Mouse (Mus musculus) hindbrain, embryonic 12.5 days (tissue): ENCODE measurements around the gene Hpd. TPM values are rescaled to one million over a fixed set of nuclear protein-coding genes. Genes with fewer than 3 reads are reported as not detected.

Experiments
- ATAC-seq: fragments of 200-750 bp; cut with Nextera tagmentation; 2 replicates; pipeline ENCODE4 v1.8.0; 2017; ENCODE audit warnings: moderate TSS enrichment; ENCODE audit not compliant: low FRiP score
- H3K27ac ChIP-seq: fragments of 300-500 bp; sonication (generic); 2 replicates; pipeline ENCODE4 v1.5.1; 2016; ENCODE audit warnings: mild to moderate bottlenecking
- H3K27me3 ChIP-seq: fragments of 300-500 bp; sonication (generic); 2 replicates; pipeline ENCODE4 v1.6.1; 2016; ENCODE audit warnings: mild to moderate bottlenecking
- H3K36me3 ChIP-seq: fragments of 300-500 bp; sonication (generic); 2 replicates; pipeline ENCODE4 v1.6.1; 2016; ENCODE audit warnings: mild to moderate bottlenecking
- H3K4me1 ChIP-seq: fragments of 300-500 bp; sonication (generic); 2 replicates; pipeline ENCODE4 v1.6.1; 2016
- H3K4me2 ChIP-seq: fragments of 300-500 bp; sonication (generic); replicated peaks from 2 replicates; pipeline ENCODE4 v1.6.1; 2016; ENCODE audit warnings: mild to moderate bottlenecking
- H3K4me3 ChIP-seq: fragments of 300-500 bp; sonication (generic); 2 replicates; pipeline ENCODE4 v1.5.1; 2016; ENCODE audit warnings: mild to moderate bottlenecking
- H3K9ac ChIP-seq: fragments of 300-500 bp; sonication (generic); 2 replicates; pipeline ENCODE4 v1.6.1; 2016; ENCODE audit warnings: mild to moderate bottlenecking, moderate library complexity
- H3K9me3 ChIP-seq: fragments of 300-500 bp; sonication (generic); replicated peaks from 2 replicates; pipeline ENCODE4 v1.6.1; 2016; ENCODE audit warnings: mild to moderate bottlenecking
- WGBS: fragments of 180-500 bp; shearing (Covaris S2); methylation state at CpG from one replicate; pipeline ENCODE4 v1.1.7; 2016; 5-methylcytosine and 5-hydroxymethylcytosine counted together
- polyA plus RNA-seq: library from polyadenylated mRNA; unstranded; fragments of >200 nt; fragmentation: Nextera tagmentation; extraction: Ambion mirVana; gene quantifications from 2 replicates; pipeline ENCODE4 v1.2.1, GENCODE M21; 2016

Gene Hpd
- polyA plus RNA-seq, 1 experiment from 2014 or later, result not detected

- under 1% methylated on average over 24 of the region's 24 CpGs for WGBS
- no peaks in the 10 kb centered on the region for H3K27me3 ChIP-seq
- peaks cover 40% of the 10 kb centered on the region for H3K4me1 ChIP-seq
- H3K36me3 ChIP-seq, result peaks cover 23% of the 10 kb centered on the region
- H3K4me3 ChIP-seq, result peak overlapping the region; percentile 98
- H3K27ac ChIP-seq, result peak overlapping the region; percentile 100
- ATAC-seq, result no peak
- peak overlapping the region; percentile 100 for H3K4me2 ChIP-seq
- peak overlapping the region; percentile 100 for H3K9ac ChIP-seq
- no peaks in the 10 kb centered on the region for H3K9me3 ChIP-seq
These were observed 39.1 kb downstream of the Hpd start for GRCm38 (mm10) chr5:123143251-123143970.

- Histone ChIP-seq H3K4me3 (peak within 1 kb of the TSS; percentile 98), H3K27ac (peak within 1 kb of the TSS; percentile 100), H3K9ac (peak within 1 kb of the TSS; percentile 100), H3K27me3 (no peaks in the 10 kb centered on the region), H3K4me1 (peaks cover 41% of the 10 kb centered on the region), H3K4me2 (peak within 1 kb of the TSS; percentile 100), H3K36me3 (peaks cover 14% of the 10 kb centered on the region), H3K9me3 (no peaks in the 10 kb centered on the region)
- 0 out of 2 replicates have a peak, but pooled peaks have one; percentile 14 for ATAC-seq
- under 1% methylated on average over 76 of the region's 103 CpGs for WGBS
These were observed 40.1 kb downstream of the Hpd start, which contains the start of gene Setd1b for GRCm38 (mm10) chr5:123142161-123143157. Gene Setd1b, plus strand, starts transcription at chr5:123142193.

- peak; percentile 33; the same call in 1 of the 2 replicates for ATAC-seq
- Histone ChIP-seq H3K4me3 (peak overlapping the region; percentile 98), H3K27ac (peak overlapping the region; percentile 100), H3K9me3 (no peaks in the 10 kb centered on the region), H3K36me3 (peaks cover 14% of the 10 kb centered on the region), H3K9ac (peak overlapping the region; percentile 100), H3K4me2 (peak overlapping the region; percentile 100), H3K4me1 (peaks cover 49% of the 10 kb centered on the region), H3K27me3 (no peaks in the 10 kb centered on the region)
- under 1% methylated on average over 30 of the region's 38 CpGs for WGBS
These were observed 40.9 kb downstream of the Hpd start for GRCm38 (mm10) chr5:123141555-123142160.

GRCm38 (mm10) chr5:123140694-123141554 lies 41.6 kb downstream of the Hpd start:
- Histone ChIP-seq H3K9me3 (no peaks in the 10 kb centered on the region), H3K27me3 (no peaks in the 10 kb centered on the region), H3K4me1 (peaks cover 49% of the 10 kb centered on the region), H3K4me2 (peak overlapping the region; percentile 100), H3K36me3 (0 out of 2 replicates have a peak, but pooled peaks cover 8% of the 10 kb centered on the region), H3K9ac (peak overlapping the region; percentile 100), H3K4me3 (peak overlapping the region; percentile 98), H3K27ac (peak overlapping the region; percentile 100)
- WGBS, result 0% methylated on average over 31 of the region's 31 CpGs
- ATAC-seq, result peak; percentile 60

GRCm38 (mm10) chr5:123139722-123140627 lies 42.6 kb downstream of the Hpd start:
- peak overlapping the region; percentile 100 for H3K27ac ChIP-seq
- no peaks in the 10 kb centered on the region for H3K9me3 ChIP-seq
- H3K36me3 ChIP-seq, result 0 out of 2 replicates have a peak, but pooled peaks cover 8% of the 10 kb centered on the region
- no peak for ATAC-seq
- no peaks in the 10 kb centered on the region for H3K27me3 ChIP-seq
- peak overlapping the region; percentile 98 for H3K4me3 ChIP-seq
- H3K4me1 ChIP-seq, result peaks cover 49% of the 10 kb centered on the region
- WGBS, result under 1% methylated on average over 28 of the region's 28 CpGs
- peak overlapping the region; percentile 100 for H3K4me2 ChIP-seq
- H3K9ac ChIP-seq, result peak overlapping the region; percentile 100

GRCm38 (mm10) chr5:123138953-123139721 lies 43.4 kb downstream of the Hpd start:
- peak overlapping the region; percentile 100 for H3K4me2 ChIP-seq
- H3K4me3 ChIP-seq, result peak overlapping the region; percentile 98
- no peak for ATAC-seq
- H3K9ac ChIP-seq, result peak overlapping the region; percentile 100
- H3K4me1 ChIP-seq, result peaks cover 49% of the 10 kb centered on the region
- peak overlapping the region; percentile 100 for H3K27ac ChIP-seq
- H3K27me3 ChIP-seq, result no peaks in the 10 kb centered on the region
- WGBS, result under 1% methylated on average over 39 of the region's 39 CpGs
- H3K9me3 ChIP-seq, result no peaks in the 10 kb centered on the region
- peaks cover 13% of the 10 kb centered on the region; the same call in 1 of the 2 replicates for H3K36me3 ChIP-seq

GRCm38 (mm10) chr5:123138230-123138911 lies 44.2 kb downstream of the Hpd start:
- WGBS, result under 1% methylated on average over 38 of the region's 40 CpGs
- Histone ChIP-seq H3K4me1 (peaks cover 49% of the 10 kb centered on the region), H3K36me3 (peaks cover 15% of the 10 kb centered on the region; the same call in 1 of the 2 replicates), H3K9me3 (no peaks in the 10 kb centered on the region), H3K9ac (peak overlapping the region; percentile 100), H3K27me3 (no peaks in the 10 kb centered on the region), H3K4me2 (peak overlapping the region; percentile 100), H3K4me3 (peak overlapping the region; percentile 98), H3K27ac (peak overlapping the region; percentile 100)
- peak; percentile 32 for ATAC-seq

- peak overlapping the region; percentile 100 for H3K4me2 ChIP-seq
- WGBS, result under 1% methylated on average over 6 of the region's 6 CpGs
- peaks cover 54% of the 10 kb centered on the region for H3K4me1 ChIP-seq
- no peaks in the 10 kb centered on the region for H3K27me3 ChIP-seq
- ATAC-seq, result no peak
- peaks cover 18% of the 10 kb centered on the region; the same call in 1 of the 2 replicates for H3K36me3 ChIP-seq
- H3K27ac ChIP-seq, result peak overlapping the region; percentile 100
- peak overlapping the region; percentile 100 for H3K9ac ChIP-seq
- H3K4me3 ChIP-seq, result peak overlapping the region; percentile 98
- H3K9me3 ChIP-seq, result no peaks in the 10 kb centered on the region
These were observed 44.7 kb downstream of the Hpd start for GRCm38 (mm10) chr5:123137910-123138229.

- WGBS, result under 1% methylated on average over 20 of the region's 20 CpGs
- H3K36me3 ChIP-seq, result peaks cover 18% of the 10 kb centered on the region; the same call in 1 of the 2 replicates
- peak overlapping the region; percentile 100 for H3K9ac ChIP-seq
- peak overlapping the region; percentile 98 for H3K4me3 ChIP-seq
- peaks cover 60% of the 10 kb centered on the region for H3K4me1 ChIP-seq
- no peaks in the 10 kb centered on the region for H3K27me3 ChIP-seq
- H3K27ac ChIP-seq, result peak overlapping the region; percentile 100
- no peaks in the 10 kb centered on the region for H3K9me3 ChIP-seq
- H3K4me2 ChIP-seq, result peak overlapping the region; percentile 100
- ATAC-seq, result no peak
These were observed 45.2 kb downstream of the Hpd start for GRCm38 (mm10) chr5:123137044-123137909.
